Mouse (Mus musculus) heart, embryonic 12.5 days (tissue): ENCODE results near the gene Aldh1l1. TPM values are rescaled to one million over a fixed set of nuclear protein-coding genes. Genes with fewer than 3 reads are reported as not detected.
A peak's percentile ranks its signal among the peaks of the same experiment; 100 is the strongest.

Experiments used
- ATAC-seq: fragments of 200-750 bp; cut with Nextera tagmentation; 2 replicates; pipeline ENCODE4 v1.8.0; 2017; ENCODE audit warnings: moderate TSS enrichment, moderate library complexity; ENCODE audit not compliant: insufficient number of reproducible peaks, low FRiP score
- H3K27ac ChIP-seq: fragments of 300-500 bp; sonication (generic); 2 replicates; pipeline ENCODE4 v1.5.1; 2016; ENCODE audit warnings: mild to moderate bottlenecking, moderate library complexity; ENCODE audit not compliant: poor library complexity, severe bottlenecking
- H3K27me3 ChIP-seq: fragments of 300-500 bp; sonication (generic); replicated peaks from 2 replicates; pipeline ENCODE4 v1.6.1; 2016; ENCODE audit warnings: mild to moderate bottlenecking, moderate library complexity
- H3K36me3 ChIP-seq: fragments of 300-500 bp; sonication (generic); 2 replicates; pipeline ENCODE4 v1.6.1; 2016; ENCODE audit warnings: mild to moderate bottlenecking, moderate library complexity
- H3K4me1 ChIP-seq: fragments of 300-500 bp; sonication (generic); replicated peaks from 2 replicates; pipeline ENCODE4 v1.6.1; 2016; ENCODE audit warnings: mild to moderate bottlenecking
- H3K4me2 ChIP-seq: fragments of 300-500 bp; sonication (generic); 2 replicates; pipeline ENCODE4 v1.6.1; 2016; ENCODE audit warnings: mild to moderate bottlenecking, moderate library complexity
- H3K4me3 ChIP-seq: fragments of 300-500 bp; sonication (generic); 2 replicates; pipeline ENCODE4 v1.5.1; 2016; ENCODE audit warnings: mild to moderate bottlenecking
- H3K9ac ChIP-seq: fragments of 300-500 bp; sonication (generic); 2 replicates; pipeline ENCODE4 v1.6.1; 2016; ENCODE audit warnings: mild to moderate bottlenecking, moderate library complexity
- H3K9me3 ChIP-seq: fragments of 300-500 bp; sonication (generic); replicated peaks from 2 replicates; pipeline ENCODE4 v1.6.1; 2016; ENCODE audit warnings: mild to moderate bottlenecking, moderate library complexity
- WGBS: fragments of 180-500 bp; shearing (Covaris S2); methylation state at CpG from one replicate; pipeline ENCODE4 v1.1.7; 2016; 5-methylcytosine and 5-hydroxymethylcytosine counted together
- polyA plus RNA-seq: library from polyadenylated mRNA; unstranded; fragments of >200 nt; fragmentation: Nextera tagmentation; extraction: Ambion mirVana; gene quantifications from 2 replicates; pipeline ENCODE4 v1.2.1, GENCODE M21; 2016

Aldh1l1 gene
- polyA plus RNA-seq = 1.1 and 2.1 TPM in 2 replicates

- no peak for ATAC-seq
These were observed at the start of gene Aldh1l1 for GRCm38 (mm10) chr6:90486176-90486921. TSS of gene Aldh1l1 (plus strand) at chr6:90486427.

DNA sequence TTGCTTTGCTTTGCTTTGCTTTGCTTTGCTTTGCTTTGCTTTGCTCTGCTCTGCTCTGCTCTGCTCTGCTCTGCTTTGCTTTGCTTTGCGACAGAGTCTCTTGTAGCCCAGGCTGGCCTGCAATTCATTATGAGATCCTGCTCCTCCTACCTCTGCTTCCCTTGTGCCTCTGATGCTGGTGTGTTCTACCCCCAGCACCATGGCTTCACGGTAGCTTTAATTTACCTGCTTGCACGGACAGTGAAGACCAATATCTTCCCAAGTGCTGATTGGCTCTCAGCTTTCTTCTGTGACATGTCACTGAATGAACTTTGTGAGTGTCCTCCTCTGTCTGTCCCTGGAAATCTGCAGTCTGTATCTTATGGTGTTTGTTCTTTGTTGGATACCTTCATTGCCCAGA, 49.2 kb upstream of the Aldh1l1 start:
- Histone ChIP-seq H3K36me3 (no peaks in the 10 kb centered on the region), H3K27ac (no peak overlapping the region), H3K9ac (no peak overlapping the region), H3K4me2 (no peak overlapping the region), H3K4me3 (no peak overlapping the region), H3K4me1 (no peaks in the 10 kb centered on the region), H3K9me3 (peaks cover 5% of the 10 kb centered on the region; the same call in 1 of the 2 replicates), H3K27me3 (0 out of 2 replicates have a peak, but pooled peaks cover 5% of the 10 kb centered on the region)
- 83% methylated on average over 3 of the region's 3 CpGs for WGBS
- ATAC-seq = no peak

More at GRCm38 (mm10) chr6:90486176-90486921, at the start of gene Aldh1l1:
- no peak within 1 kb of the TSS for H3K27ac ChIP-seq
- no peak within 1 kb of the TSS for H3K4me2 ChIP-seq
- H3K4me1 ChIP-seq = no peaks in the 10 kb centered on the region
- no peak within 1 kb of the TSS for H3K4me3 ChIP-seq
- H3K36me3 ChIP-seq = no peaks in the 10 kb centered on the region
- H3K9me3 ChIP-seq = no peaks in the 10 kb centered on the region
- 78% methylated on average over 12 of the region's 12 CpGs for WGBS
- H3K9ac ChIP-seq = no peak within 1 kb of the TSS
- no peaks in the 10 kb centered on the region for H3K27me3 ChIP-seq

- Histone ChIP-seq H3K36me3 (no peaks in the 10 kb centered on the region), H3K27me3 (no peaks in the 10 kb centered on the region), H3K4me3 (no peak overlapping the region), H3K27ac (no peak overlapping the region), H3K9me3 (no peaks in the 10 kb centered on the region), H3K9ac (no peak overlapping the region), H3K4me1 (peaks cover 5% of the 10 kb centered on the region; the same call in 1 of the 2 replicates), H3K4me2 (no peak overlapping the region)
- no peak for ATAC-seq
- WGBS = 56% methylated on average over 4 of the region's 4 CpGs
These were observed 39.3 kb upstream of the Aldh1l1 start for GRCm38 (mm10) chr6:90446883-90447282.

- no peak overlapping the region for H3K4me2 ChIP-seq
- H3K4me3 ChIP-seq = no peak overlapping the region
- H3K27me3 ChIP-seq = no peaks in the 10 kb centered on the region
- H3K9me3 ChIP-seq = no peaks in the 10 kb centered on the region
- H3K36me3 ChIP-seq = no peaks in the 10 kb centered on the region
- H3K9ac ChIP-seq = no peak overlapping the region
- 17% methylated on average over 7 of the region's 7 CpGs for WGBS
- H3K4me1 ChIP-seq = peaks cover 5% of the 10 kb centered on the region; the same call in 1 of the 2 replicates
- peak; percentile 22; the same call in 1 of the 2 replicates for ATAC-seq
- H3K27ac ChIP-seq = no peak overlapping the region
These were observed 36.0 kb upstream of the Aldh1l1 start for GRCm38 (mm10) chr6:90450179-90450578.

- H3K4me1 ChIP-seq = peaks cover 5% of the 10 kb centered on the region; the same call in 1 of the 2 replicates
- ATAC-seq = peak; percentile 7; the same call in 1 of the 2 replicates
- no peak overlapping the region for H3K27ac ChIP-seq
- H3K9ac ChIP-seq = no peak overlapping the region
- no peaks in the 10 kb centered on the region for H3K9me3 ChIP-seq
- no peak overlapping the region for H3K4me3 ChIP-seq
- H3K4me2 ChIP-seq = no peak overlapping the region
- 75% methylated on average over 5 of the region's 5 CpGs for WGBS
- no peaks in the 10 kb centered on the region for H3K36me3 ChIP-seq
- no peaks in the 10 kb centered on the region for H3K27me3 ChIP-seq
These were observed 35.5 kb upstream of the Aldh1l1 start for GRCm38 (mm10) chr6:90450697-90451096.

DNA sequence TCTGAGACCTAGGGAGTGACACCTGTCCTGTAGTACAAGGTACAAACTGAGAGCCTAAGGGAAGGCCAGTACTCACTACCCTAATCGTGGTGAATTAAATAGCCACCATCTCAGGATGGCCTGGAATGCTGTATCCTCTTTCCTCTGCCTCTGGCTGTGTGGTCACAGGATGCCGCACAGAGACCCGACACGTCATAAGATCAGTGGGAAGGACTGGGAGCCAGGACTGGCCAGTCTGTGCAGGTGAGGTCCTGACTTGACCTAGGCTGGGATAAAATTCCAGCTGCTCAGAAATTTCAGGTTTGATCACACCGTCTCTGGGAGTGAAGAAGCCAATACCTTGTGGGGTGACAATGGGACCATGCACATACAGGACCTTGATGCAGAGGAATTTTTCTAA, 34.7 kb upstream of the Aldh1l1 start:
- H3K4me3 ChIP-seq = no peak overlapping the region

DNA sequence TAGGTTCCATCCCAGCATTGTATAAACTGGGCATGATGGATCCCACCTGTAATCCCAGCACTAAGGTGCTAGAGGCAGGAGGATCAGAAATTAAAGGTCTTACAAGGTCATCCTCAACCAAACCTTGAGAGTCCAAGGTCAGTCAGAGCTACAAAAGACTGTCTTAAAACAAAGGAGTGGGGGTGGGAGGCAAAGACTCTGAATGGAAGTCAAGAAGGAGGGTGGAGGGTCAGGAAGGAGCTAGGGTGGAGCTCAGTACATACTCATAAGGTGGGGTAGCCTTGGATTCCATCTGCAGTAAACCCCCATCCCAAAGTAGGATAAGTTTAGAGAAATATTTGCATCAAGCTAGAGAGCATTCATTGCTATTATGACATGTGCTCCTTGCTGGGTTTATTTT, 33.6 kb upstream of the Aldh1l1 start:
- H3K4me2 ChIP-seq = no peak overlapping the region
- H3K4me1 ChIP-seq = no peaks in the 10 kb centered on the region
- H3K27ac ChIP-seq = no peak overlapping the region
- H3K9me3 ChIP-seq = no peaks in the 10 kb centered on the region
- H3K4me3 ChIP-seq = no peak overlapping the region
- H3K9ac ChIP-seq = no peak overlapping the region
- ATAC-seq = no peak
- H3K36me3 ChIP-seq = no peaks in the 10 kb centered on the region
- H3K27me3 ChIP-seq = no peaks in the 10 kb centered on the region

More for the DNA sequence above, 34.7 kb upstream of the Aldh1l1 start:
- H3K9ac ChIP-seq = no peak overlapping the region
- H3K4me1 ChIP-seq = peaks cover 5% of the 10 kb centered on the region; the same call in 1 of the 2 replicates
- H3K36me3 ChIP-seq = no peaks in the 10 kb centered on the region
- no peaks in the 10 kb centered on the region for H3K27me3 ChIP-seq
- no peak overlapping the region for H3K27ac ChIP-seq
- no peak for ATAC-seq
- 81% methylated on average over 5 of the region's 5 CpGs for WGBS
- H3K4me2 ChIP-seq = no peak overlapping the region
- no peaks in the 10 kb centered on the region for H3K9me3 ChIP-seq

GRCm38 (mm10) chr6:90453751-90454150, 32.5 kb upstream of the Aldh1l1 start:
- H3K4me2 ChIP-seq = no peak overlapping the region
- no peak overlapping the region for H3K27ac ChIP-seq
- ATAC-seq = no peak
- no peaks in the 10 kb centered on the region for H3K27me3 ChIP-seq
- H3K36me3 ChIP-seq = no peaks in the 10 kb centered on the region
- no peak overlapping the region for H3K4me3 ChIP-seq
- H3K9me3 ChIP-seq = no peaks in the 10 kb centered on the region
- no peak overlapping the region for H3K9ac ChIP-seq
- WGBS = 82% methylated on average over 5 of the region's 5 CpGs
- H3K4me1 ChIP-seq = no peaks in the 10 kb centered on the region

GRCm38 (mm10) chr6:90457421-90457820, 28.8 kb upstream of the Aldh1l1 start:
- Histone ChIP-seq H3K9ac (no peak overlapping the region), H3K4me2 (no peak overlapping the region), H3K27ac (no peak overlapping the region), H3K4me1 (0 out of 2 replicates have a peak, but pooled peaks cover 4% of the 10 kb centered on the region), H3K36me3 (no peaks in the 10 kb centered on the region), H3K9me3 (no peaks in the 10 kb centered on the region), H3K4me3 (no peak overlapping the region), H3K27me3 (peaks cover 30% of the 10 kb centered on the region)
- ATAC-seq = no peak
- WGBS = 84% methylated on average over 2 of the region's 2 CpGs

- Histone ChIP-seq H3K4me3 (no peak overlapping the region), H3K4me1 (peaks cover 20% of the 10 kb centered on the region), H3K4me2 (no peak overlapping the region), H3K9ac (no peak overlapping the region), H3K9me3 (no peaks in the 10 kb centered on the region), H3K27ac (no peak overlapping the region), H3K27me3 (peaks cover 37% of the 10 kb centered on the region), H3K36me3 (no peaks in the 10 kb centered on the region)
- no peak for ATAC-seq
- 57% methylated on average over 2 of the region's 2 CpGs for WGBS
These were observed 25.0 kb upstream of the Aldh1l1 start for GRCm38 (mm10) chr6:90461181-90461580.

- H3K4me1 ChIP-seq = peaks cover 20% of the 10 kb centered on the region
- H3K36me3 ChIP-seq = peaks cover under 1% of the 10 kb centered on the region; the same call in 1 of the 2 replicates
- H3K4me2 ChIP-seq = peak overlapping the region; percentile 99
- no peak for ATAC-seq
- H3K4me3 ChIP-seq = peak overlapping the region; percentile 76
- WGBS = 15% methylated on average over 12 of the region's 12 CpGs
- H3K9me3 ChIP-seq = no peaks in the 10 kb centered on the region
- H3K27me3 ChIP-seq = peaks cover 37% of the 10 kb centered on the region
- no peak overlapping the region for H3K27ac ChIP-seq
- peak overlapping the region; percentile 82 for H3K9ac ChIP-seq
These were observed 24.5 kb upstream of the Aldh1l1 start for GRCm38 (mm10) chr6:90461771-90462170.
